Mouse (Mus musculus) adrenal gland, adult 18-20 months (tissue): ENCODE measurements around the gene Elk3. TPM values are rescaled to one million over a fixed set of nuclear protein-coding genes. Genes with fewer than 3 reads are reported as not detected.

Experiments
- DNase-seq, 2 experiments: peaks; one replicate each; pipeline ENCODE4 v3.0.0; 2021 to 2022; ENCODE audit warnings: low spot score in 2 of 2
- total RNA-seq, 2 experiments: library from RNA; stranded (reverse); gene quantifications; 1 replicate in 1 of 2; 2 replicates in 1 of 2; pipeline ENCODE4 v1.2.3; 2021

Gene Elk3
- total RNA-seq, 2 experiments from 2014 or later: 25.7 to 30.1 TPM

DNA sequence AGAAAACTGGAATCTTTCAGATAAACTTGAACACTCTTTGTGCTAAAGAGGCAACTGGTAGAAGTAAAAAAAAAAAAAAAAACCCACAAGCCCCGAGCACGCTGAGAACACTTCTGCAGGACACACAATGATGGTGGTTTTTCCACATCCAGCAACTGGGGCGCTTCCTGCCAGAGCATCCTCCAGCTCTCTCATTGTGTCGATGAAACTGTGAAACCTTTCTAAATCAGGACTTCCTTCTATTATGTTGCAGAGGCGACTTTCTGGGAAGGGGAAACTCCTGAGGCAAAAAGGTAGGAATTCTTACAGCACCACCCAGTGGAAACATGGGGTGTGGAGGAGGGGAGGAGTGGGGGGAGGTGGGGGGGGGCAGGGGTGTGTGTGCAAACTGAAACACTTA, 13.2 kb downstream of the Elk3 start:
- no peak for DNase-seq

DNA sequence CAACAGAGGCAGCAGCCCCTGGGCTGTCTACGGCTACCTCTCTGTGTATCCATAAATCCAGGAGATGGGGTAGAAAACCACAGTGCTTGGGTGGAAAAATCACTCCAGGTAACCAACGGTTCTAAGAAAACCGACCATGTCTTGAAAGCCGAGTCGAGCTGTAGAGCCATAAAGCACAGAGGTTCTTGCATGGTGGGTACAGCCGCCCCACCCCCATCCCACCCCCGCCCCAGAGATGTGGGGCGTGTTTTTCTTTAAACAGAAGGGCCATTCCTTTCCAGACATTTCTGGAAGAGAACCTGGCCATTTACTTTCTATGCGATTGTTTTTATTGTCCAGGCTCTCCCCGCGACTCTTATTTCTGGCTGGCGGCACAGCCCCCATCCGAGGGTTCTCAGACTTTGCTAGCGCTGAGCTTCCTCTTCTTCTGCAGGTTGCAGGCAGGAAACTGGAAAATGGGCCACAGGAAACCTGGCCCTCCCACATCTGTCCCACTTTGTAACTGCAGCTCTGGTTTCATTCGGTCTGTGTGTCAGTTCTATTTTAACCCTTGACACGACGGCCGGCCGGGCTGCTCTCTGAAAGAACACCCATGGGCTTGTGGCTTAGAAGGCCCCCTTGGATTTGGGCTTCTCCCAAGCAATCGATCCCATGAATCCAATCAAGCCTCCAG, 16.3 kb downstream of the Elk3 start:
- DNase-seq: no peak

- DNase-seq: no peak
Measured at GRCm38 (mm10) chr10:93293621-93294020, 17.3 kb downstream of the Elk3 start.

- DNase-seq: peak; percentile 79 to 88
Measured at GRCm38 (mm10) chr10:93291843-93292242, 19.1 kb downstream of the Elk3 start.

DNA sequence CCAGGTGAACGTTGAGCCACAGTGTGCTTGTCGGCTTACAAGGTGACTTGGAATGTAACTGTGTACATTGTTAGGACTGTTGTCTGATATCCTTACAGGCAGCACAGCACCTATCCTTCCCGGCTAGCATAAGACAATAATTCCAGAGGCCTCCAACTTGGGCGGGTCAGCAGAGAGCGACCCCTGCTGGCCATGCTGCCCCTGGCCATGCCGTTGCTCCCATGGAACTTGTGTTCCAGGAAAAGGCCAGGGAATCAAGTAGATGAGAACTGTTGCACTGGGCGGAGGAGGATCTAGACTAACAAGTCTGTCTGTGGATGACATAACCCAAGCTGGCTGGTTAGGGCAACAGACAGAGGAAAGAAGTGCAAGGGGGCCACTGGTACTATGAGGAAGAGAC, 19.6 kb downstream of the Elk3 start:
- DNase-seq: peak; percentile 42 to 60

GRCm38 (mm10) chr10:93289404-93289803, 21.5 kb downstream of the Elk3 start:
- no peak for DNase-seq

GRCm38 (mm10) chr10:93288336-93288735, 22.6 kb downstream of the Elk3 start:
- peak in 1 of 2 experiments; percentile 43 for DNase-seq

- no peak for DNase-seq
Measured at GRCm38 (mm10) chr10:93287551-93288145, 23.3 kb downstream of the Elk3 start.

DNA sequence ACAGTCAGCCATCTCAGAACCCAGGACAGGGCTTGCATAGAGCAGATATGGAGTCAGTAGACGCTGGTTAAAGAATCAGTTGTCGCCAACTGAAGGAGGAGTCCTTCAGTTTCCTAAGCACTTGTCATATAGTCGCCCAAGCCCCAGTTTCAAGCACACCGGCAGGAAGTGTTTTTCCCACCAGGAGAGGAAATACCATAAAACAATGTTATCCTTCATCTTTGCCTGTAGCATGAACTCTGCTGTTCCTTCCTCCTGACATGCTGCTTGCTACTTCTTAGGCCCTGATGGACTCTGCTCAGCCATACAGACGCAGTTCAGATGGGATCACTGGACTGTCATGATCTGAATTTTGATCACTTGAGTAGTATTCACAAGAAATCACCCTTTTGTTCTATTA, 25.4 kb downstream of the Elk3 start:
- DNase-seq: no peak

DNA sequence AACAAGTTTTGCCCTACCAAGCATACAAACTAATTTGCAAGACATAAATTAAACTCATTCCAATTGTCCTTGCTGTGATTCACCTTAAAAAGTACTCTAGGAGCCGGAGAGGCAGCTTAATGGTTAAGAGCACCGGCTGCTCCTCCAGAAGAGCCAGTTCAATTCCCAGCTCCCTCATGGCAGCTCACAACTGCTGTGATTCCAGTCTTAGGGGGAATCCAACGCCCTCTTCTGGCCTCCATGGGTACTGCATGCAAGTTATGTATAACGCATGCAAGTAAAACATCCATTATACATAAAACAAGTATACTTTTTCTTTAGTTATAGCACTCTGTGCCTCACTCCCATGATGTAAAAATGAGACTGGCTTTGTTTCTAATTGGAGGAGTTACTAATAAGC, 27.7 kb downstream of the Elk3 start:
- DNase-seq: no peak

- no peak for DNase-seq
Measured at GRCm38 (mm10) chr10:93282526-93282964, 28.4 kb downstream of the Elk3 start.

DNA sequence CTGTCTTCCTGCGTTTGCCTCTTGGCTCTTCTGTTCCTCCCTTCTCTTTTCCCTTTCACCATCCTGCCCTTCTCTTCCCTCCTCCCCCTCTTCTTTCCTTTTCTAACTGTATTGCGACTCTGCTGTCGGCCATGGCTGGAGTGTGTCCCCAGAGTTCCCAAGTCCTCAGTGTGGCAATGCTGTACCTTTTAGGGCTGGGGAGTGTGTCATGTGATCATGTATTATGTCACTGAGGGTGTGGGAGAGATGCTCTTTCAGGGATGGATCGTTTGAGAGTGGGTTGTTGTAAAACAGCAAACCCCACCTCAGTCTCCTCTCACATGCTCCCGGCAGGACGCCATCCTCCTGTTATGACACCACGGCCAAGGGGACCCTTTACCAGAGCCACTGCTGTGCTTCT, 29.8 kb downstream of the Elk3 start:
- no peak for DNase-seq

GRCm38 (mm10) chr10:93280586-93280985, 30.3 kb downstream of the Elk3 start:
- no peak for DNase-seq

- DNase-seq: no peak
Measured at GRCm38 (mm10) chr10:93279062-93279461, 31.9 kb downstream of the Elk3 start.

DNA sequence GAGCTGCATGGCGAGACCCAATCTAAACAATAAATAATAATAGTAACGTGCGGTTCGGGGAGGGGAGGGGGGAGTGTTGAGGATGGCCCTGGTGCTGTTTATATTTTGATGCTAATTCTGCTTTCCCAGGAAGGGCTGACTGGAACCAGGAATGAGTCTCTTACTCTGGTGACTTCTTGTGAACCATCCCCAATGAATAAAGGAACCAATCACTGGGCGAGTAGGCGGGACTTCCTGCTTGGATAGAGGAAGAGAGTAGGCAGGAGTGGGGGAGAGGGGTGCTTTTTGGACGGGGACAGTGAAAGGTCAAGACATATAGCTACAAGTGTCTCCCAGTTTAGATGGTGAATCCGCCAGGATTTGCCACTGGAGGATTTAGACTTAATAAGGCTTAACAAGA, 32.6 kb downstream of the Elk3 start:
- no peak for DNase-seq

- DNase-seq: no peak
Measured at GRCm38 (mm10) chr10:93276857-93277256, 34.1 kb downstream of the Elk3 start.

- DNase-seq: peak in 1 of 2 experiments; percentile 28
Measured at GRCm38 (mm10) chr10:93276349-93276763, 34.6 kb downstream of the Elk3 start.

GRCm38 (mm10) chr10:93275212-93276136, 35.5 kb downstream of the Elk3 start:
- DNase-seq: no peak

GRCm38 (mm10) chr10:93274277-93274696, 36.6 kb downstream of the Elk3 start:
- DNase-seq: no peak

- no peak for DNase-seq
Measured at GRCm38 (mm10) chr10:93272986-93273982, 37.7 kb downstream of the Elk3 start.

DNA sequence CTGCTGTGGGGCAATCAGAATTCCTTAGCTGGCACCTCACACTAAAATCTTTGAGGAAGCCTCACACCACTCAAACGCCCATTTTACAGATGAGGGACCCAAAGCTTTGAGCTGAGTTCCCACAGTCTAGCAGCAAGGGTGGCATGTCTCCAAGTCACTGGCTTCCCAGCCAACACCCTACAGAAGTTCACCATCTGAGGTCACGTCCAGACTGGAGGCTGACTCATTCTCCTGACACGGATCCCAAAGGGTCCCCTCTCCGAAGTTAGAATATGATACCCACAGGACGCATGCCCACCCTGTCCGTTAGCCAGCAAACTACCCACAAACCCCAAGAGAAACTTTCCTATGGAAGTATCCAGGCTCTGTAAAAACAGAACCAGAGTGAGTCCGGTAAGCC, 39.1 kb downstream of the Elk3 start:
- no peak for DNase-seq
